Mouse (Mus musculus): ENCODE results near the gene Pla2g4e.

- no peak for TF ChIP-seq CTCF (IDR thresholded peaks at IDR 0.05)
- TF ChIP-seq POLR2A (IDR thresholded peaks at IDR 0.05; ENCODE audit: insufficient read depth, low read depth, low read length), result 0 out of 2 replicates have a peak, but pooled peaks have one; percentile 21
Observed at GRCm38 (mm10) chr2:120147999-120148398, 97.1 kb downstream of the Pla2g4e start.

Measured in heart, adult 2 months (tissue).